Comparison of ENCODE assay signal across 42 mouse cellular contexts in genomic region chr6:120069546-120069945, GRCm38 (mm10). TPM values are rescaled to one million over a fixed set of nuclear protein-coding genes. Genes with fewer than 3 reads are reported as not detected.
"Had no signal": no experiment of that assay in that cellular context is flagged by ENCODE, and none has a peak within 500 bp of the region (broad histone marks: within the 10 kb centered on the region; RNA-seq: fewer than 3 reads in every experiment).

No protein-coding gene starts in this region.

- H3K9me3 ChIP-seq: heart, embryonic 12.5 days; heart, embryonic 13.5 days; hindbrain, embryonic 10.5 days; hindbrain, embryonic 12.5 days; hindbrain, embryonic 15.5 days; intestine, embryonic 15.5 days; kidney, embryonic 15.5 days had no signal

- H3K27ac ChIP-seq: heart, embryonic 13.5 days; heart, embryonic 15.5 days; hindbrain, embryonic 10.5 days; hindbrain, embryonic 12.5 days; hindbrain, embryonic 13.5 days; hindbrain, embryonic 14.5 days; hindbrain, embryonic 15.5 days; hindbrain, postnatal 0 days; intestine, embryonic 15.5 days; kidney, embryonic 15.5 days; kidney, postnatal 0 days; layer of hippocampus, adult 2 months; left cerebral cortex, adult 2 months had no signal

- H3K4me1 ChIP-seq: hindbrain, embryonic 10.5 days; hindbrain, embryonic 12.5 days; hindbrain, embryonic 13.5 days; hindbrain, embryonic 15.5 days; intestine, embryonic 15.5 days; kidney, embryonic 15.5 days had no signal

- DNase-seq: heart, postnatal 10 days; heart, postnatal 14 days; heart, postnatal 36 days; heart, postnatal 4 days; kidney, adult 11 months; kidney, adult 18-20 months; kidney, adult 2 months; kidney, adult 8-10 months; kidney, adult 9 months; kidney, postnatal 10 days; kidney, postnatal 14 days; kidney, postnatal 25 days; kidney, postnatal 36 days; layer of hippocampus, adult 9-11 months; layer of hippocampus, postnatal 36 days had no signal

- H3K36me3 ChIP-seq: heart, embryonic 12.5 days; heart, embryonic 13.5 days; heart, embryonic 15.5 days; hindbrain, embryonic 10.5 days; hindbrain, embryonic 12.5 days; hindbrain, embryonic 13.5 days; hindbrain, embryonic 15.5 days; intestine, embryonic 15.5 days; kidney, embryonic 15.5 days had no signal

- H3K4me3 ChIP-seq: heart, embryonic 12.5 days; heart, embryonic 13.5 days; heart, embryonic 15.5 days; hindbrain, embryonic 10.5 days; hindbrain, embryonic 12.5 days; hindbrain, embryonic 13.5 days; hindbrain, embryonic 15.5 days; intestine, embryonic 15.5 days; kidney, embryonic 15.5 days; layer of hippocampus, adult 2 months; left cerebral cortex, adult 2 months had no signal

- ATAC-seq: hindbrain, embryonic 16.5 days; hindbrain, postnatal 0 days; inflammation-experienced regulatory T-cells, adult 6 months; intestine, embryonic 15.5 days; intestine, embryonic 16.5 days; intestine, postnatal 0 days had no signal

- H3K27me3 ChIP-seq: heart, embryonic 12.5 days; heart, embryonic 13.5 days; heart, embryonic 15.5 days; hindbrain, embryonic 12.5 days; hindbrain, embryonic 13.5 days; hindbrain, embryonic 15.5 days; intestine, embryonic 15.5 days; kidney, embryonic 15.5 days had no signal

RNA-seq across cellular contexts. Expression of gene Ninj2, which starts 23.6 kb away (rescaled TPM):
- total RNA-seq: heart, postnatal 10 days; heart, postnatal 14 days; heart, postnatal 25 days; heart, postnatal 36 days; heart, postnatal 4 days; hematopoietic stem cell, adult 5-6 weeks; hindbrain, postnatal 0 days had no signal
- polyA plus RNA-seq: heart, embryonic 12.5 days; heart, embryonic 13.5 days; heart, embryonic 14.5 days; heart, embryonic 16.5 days; heart, postnatal 0 days; hindbrain, embryonic 10.5 days; hindbrain, embryonic 11.5 days; hindbrain, embryonic 12.5 days; hindbrain, embryonic 13.5 days; hindbrain, embryonic 14.5 days; hindbrain, embryonic 15.5 days; hindbrain, embryonic 16.5 days; hindbrain, postnatal 0 days; intestine, embryonic 14.5 days; intestine, embryonic 15.5 days; intestine, postnatal 0 days; kidney, adult 2 months; kidney, embryonic 14.5 days; kidney, embryonic 15.5 days; kidney, postnatal 0 days; large intestine, adult 2 months had no signal
